31 mouse cellular contexts compared by ENCODE assay signal in the genomic region with DNA sequence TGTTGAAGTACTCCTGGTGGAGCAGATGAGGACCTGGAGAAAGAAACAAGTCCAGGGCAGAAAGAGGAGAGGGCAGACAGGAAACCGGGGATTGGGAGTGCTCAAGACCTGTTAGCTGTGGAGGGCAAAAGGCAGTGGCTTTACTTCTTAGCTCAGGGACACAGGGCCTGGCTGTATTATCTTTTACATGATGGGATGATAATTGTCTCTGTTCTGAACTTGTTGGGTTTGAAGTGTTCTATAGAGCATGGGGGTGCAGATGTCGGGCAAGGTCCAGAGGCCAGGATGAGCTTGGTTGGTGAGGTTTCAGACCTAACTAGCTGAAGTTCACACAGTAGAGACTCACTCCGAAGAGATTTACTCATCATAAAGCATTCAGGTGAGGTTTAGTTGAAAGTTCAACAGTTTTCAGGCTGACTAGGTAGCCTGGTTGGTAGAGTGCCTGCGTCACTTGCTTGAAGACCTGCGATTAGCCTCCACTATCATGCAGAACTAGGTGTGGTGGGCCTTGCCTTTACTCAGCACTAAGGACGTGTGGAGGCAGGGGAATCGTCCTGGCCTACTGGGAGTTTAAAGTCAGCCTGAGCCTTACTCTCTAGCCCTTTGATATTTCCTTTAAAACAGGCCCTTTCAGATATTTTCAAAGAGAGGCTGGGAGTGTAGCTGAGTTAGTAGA. TPM values are rescaled to one million over a fixed set of nuclear protein-coding genes. Genes with fewer than 3 reads are reported as not detected.
A peak's percentile ranks its signal among the peaks of the same experiment; 100 is the strongest.
DNase-seq lines count a peak whose midpoint lies in the region; ATAC-seq and TF ChIP-seq lines count a peak whose summit lies in the region.
"Had no signal": no experiment of that assay in that cellular context is flagged by ENCODE, and none has a peak within 500 bp of the region (broad histone marks: within the 10 kb centered on the region; RNA-seq: fewer than 3 reads in every experiment).

No protein-coding gene starts in this region.

- TF ChIP-seq EP300 in liver, postnatal 0 days (IDR thresholded peaks at IDR 0.05; ENCODE audit: low read depth), result no peak

- H3K9ac ChIP-seq in liver, postnatal 0 days (replicated peaks), result no peak overlapping the region
- H3K9ac ChIP-seq in ES-E14 (ENCODE audit: insufficient read depth, low read depth, low read length, poor library complexity, severe bottlenecking), result peak overlapping the region; percentile 14; the same call in 1 of the 2 replicates
- no peak overlapping the region for H3K9ac ChIP-seq in liver, embryonic 11.5 days (ENCODE audit: low read depth, low read length)
- H3K9ac ChIP-seq in liver, embryonic 16.5 days (ENCODE audit: low read depth, low read length), result peak overlapping the region; percentile 35
- H3K9ac ChIP-seq: embryonic facial prominence, embryonic 12.5 days; heart, embryonic 13.5 days; limb, embryonic 15.5 days; lung, embryonic 15.5 days; midbrain, embryonic 13.5 days; neural tube, embryonic 13.5 days had no signal

- in situ Hi-C loops in ES-E14 (cut with MboI; ENCODE audit: low sequenced_read_pairs in 2 of 2, unreplicated experiment in 2 of 2), result no loop called here

- no peak overlapping the region for H3K27ac ChIP-seq in liver, postnatal 0 days (ENCODE audit: low read depth)
- peak overlapping the region; percentile 79 for H3K27ac ChIP-seq in ES-E14 (ENCODE audit: insufficient read depth, low read depth, low read length, poor library complexity, severe bottlenecking)
- H3K27ac ChIP-seq in liver, embryonic 11.5 days (ENCODE audit: low read depth, low read length), result peak overlapping the region; percentile 62; the same call in 1 of the 2 replicates
- H3K27ac ChIP-seq in liver, embryonic 16.5 days (ENCODE audit: low read length), result peak overlapping the region; percentile 68
- H3K27ac ChIP-seq: embryonic facial prominence, embryonic 12.5 days; heart, embryonic 13.5 days; limb, embryonic 10.5 days; limb, embryonic 15.5 days; lung, embryonic 15.5 days; midbrain, embryonic 13.5 days; neural tube, embryonic 13.5 days had no signal

- H3K4me1 ChIP-seq in liver, postnatal 0 days (ENCODE audit: insufficient read depth), result no peaks in the 10 kb centered on the region
- H3K4me1 ChIP-seq in ES-E14 (ENCODE audit: control insufficient read depth in 2 of 2, insufficient read depth in 2 of 2, low read length in 2 of 2, poor library complexity in 1 of 2), result peaks cover 5 to 21% of the 10 kb centered on the region in 2 experiments
- peaks cover 4% of the 10 kb centered on the region for H3K4me1 ChIP-seq in liver, embryonic 11.5 days (replicated peaks; ENCODE audit: control insufficient read depth, insufficient read depth, low read length)
- peaks cover 19% of the 10 kb centered on the region for H3K4me1 ChIP-seq in liver, embryonic 16.5 days (ENCODE audit: control insufficient read depth, low read depth, low read length)
- H3K4me1 ChIP-seq: limb, embryonic 15.5 days had no signal

- 81% methylated on average over 7 of the region's 7 CpGs for WGBS in liver, postnatal 0 days (ENCODE audit: insufficient replicate concordance)
- WGBS in liver, embryonic 11.5 days, result 72% methylated on average over 7 of the region's 7 CpGs
- WGBS in liver, embryonic 16.5 days (ENCODE audit: insufficient replicate concordance), result 77% methylated on average over 7 of the region's 7 CpGs

- H3K27me3 ChIP-seq in liver, postnatal 0 days (ENCODE audit: insufficient read depth, low read length), result no peaks in the 10 kb centered on the region
- no peaks in the 10 kb centered on the region for H3K27me3 ChIP-seq in liver, embryonic 11.5 days (replicated peaks; ENCODE audit: control insufficient read depth, insufficient read depth, low read length)
- no peaks in the 10 kb centered on the region for H3K27me3 ChIP-seq in liver, embryonic 16.5 days (ENCODE audit: control insufficient read depth, insufficient read depth, low read depth, low read length)
- H3K27me3 ChIP-seq: embryonic facial prominence, embryonic 12.5 days; heart, embryonic 13.5 days; limb, embryonic 15.5 days; lung, embryonic 15.5 days had no signal

- TF ChIP-seq CTCF in liver, postnatal 0 days (IDR thresholded peaks at IDR 0.05; ENCODE audit: low read depth), result no peak

- ATAC-seq in liver, postnatal 0 days, result no peak
- peak; percentile 79 for ATAC-seq in liver, embryonic 11.5 days (replicated peaks; ENCODE audit: low FRiP score)
- peak; percentile 80 for ATAC-seq in liver, embryonic 16.5 days (ENCODE audit: low read depth)
- ATAC-seq: activated CD4-positive, CD25-positive, alpha-beta regulatory T cell, adult 4 months; CD4-positive, CD25-positive, alpha-beta regulatory T cell, adult 4 months; intestine, postnatal 0 days; midbrain, embryonic 13.5 days had no signal

- H3K4me3 ChIP-seq in liver, postnatal 0 days (ENCODE audit: low read depth, low read length), result no peak overlapping the region
- peak overlapping the region in 1 of 2 experiments; percentile 39; a peak in 2 of 4 replicates for H3K4me3 ChIP-seq in ES-E14 (ENCODE audit: insufficient read depth in 1 of 2, low read depth in 1 of 2, low read length in 2 of 2, poor library complexity in 1 of 2, severe bottlenecking in 1 of 2)
- H3K4me3 ChIP-seq in liver, embryonic 11.5 days (ENCODE audit: low read depth, low read length), result no peak overlapping the region
- H3K4me3 ChIP-seq in liver, embryonic 16.5 days (ENCODE audit: low read depth, low read length), result no peak overlapping the region
- H3K4me3 ChIP-seq: embryonic facial prominence, embryonic 12.5 days; heart, embryonic 13.5 days; limb, embryonic 10.5 days; limb, embryonic 15.5 days; lung, embryonic 15.5 days; midbrain, embryonic 13.5 days; neural tube, embryonic 13.5 days had no signal

- DNase-seq in liver (peak; percentile 73), ES-E14 (ENCODE audit: low read depth, low spot score) (no peak)
- DNase-seq in liver, postnatal 0 days, result no peak
- no peak for DNase-seq in liver, embryonic 11.5 days (ENCODE audit: low spot score)
- no peak for DNase-seq in c-Kit-positive CD71-positive TER-119-positive erythroid progenitor cells, embryonic 14.5 days (ENCODE audit: low spot score)
- DNase-seq in Muller cell, postnatal 12 days (ENCODE audit: inconsistent ontology term), result no peak
- DNase-seq: adrenal gland, adult 2 months; cerebellum, adult 8-10 months; cerebellum, postnatal 36 days; embryo, embryonic 11 days; gastrocnemius, postnatal 14 days; heart, postnatal 10 days; kidney, adult 9 months; kidney, postnatal 14 days; layer of hippocampus, adult 9-11 months; thymus, adult 2 months; thymus, postnatal 36 days had no signal

- H3K36me3 ChIP-seq in liver, postnatal 0 days (replicated peaks; ENCODE audit: insufficient read depth, low read length), result no peaks in the 10 kb centered on the region
- no peaks in the 10 kb centered on the region; the same call in 1 of the 2 replicates for H3K36me3 ChIP-seq in ES-E14 (ENCODE audit: control insufficient read depth, insufficient read depth, low read length, poor library complexity, severe bottlenecking)
- no peaks in the 10 kb centered on the region for H3K36me3 ChIP-seq in liver, embryonic 11.5 days (ENCODE audit: control insufficient read depth, insufficient read depth, low read length)
- no peaks in the 10 kb centered on the region for H3K36me3 ChIP-seq in liver, embryonic 16.5 days (ENCODE audit: control insufficient read depth, insufficient read depth)
- H3K36me3 ChIP-seq: embryonic facial prominence, embryonic 12.5 days; heart, embryonic 13.5 days; limb, embryonic 10.5 days; limb, embryonic 15.5 days; lung, embryonic 15.5 days; midbrain, embryonic 13.5 days; neural tube, embryonic 13.5 days had no signal

- no peak overlapping the region for H3K4me2 ChIP-seq in liver, postnatal 0 days (ENCODE audit: low read depth, low read length)
- 0 out of 2 replicates have a peak overlapping the region, but pooled peaks have one; percentile 17 for H3K4me2 ChIP-seq in liver, embryonic 11.5 days
- peak overlapping the region; percentile 15 for H3K4me2 ChIP-seq in liver, embryonic 16.5 days (ENCODE audit: low read depth, low read length)
- H3K4me2 ChIP-seq: embryonic facial prominence, embryonic 12.5 days; limb, embryonic 15.5 days; lung, embryonic 15.5 days; midbrain, embryonic 13.5 days; neural tube, embryonic 13.5 days had no signal

- no peaks in the 10 kb centered on the region for H3K9me3 ChIP-seq in liver, postnatal 0 days (ENCODE audit: low read length)
- no peaks in the 10 kb centered on the region for H3K9me3 ChIP-seq in ES-E14 (ENCODE audit: control insufficient read depth, insufficient read depth, low read depth, low read length)
- no peaks in the 10 kb centered on the region for H3K9me3 ChIP-seq in liver, embryonic 11.5 days (ENCODE audit: control insufficient read depth, low read length)
- H3K9me3 ChIP-seq in liver, embryonic 16.5 days (replicated peaks; ENCODE audit: control insufficient read depth, low read length), result no peaks in the 10 kb centered on the region
- H3K9me3 ChIP-seq: embryonic facial prominence, embryonic 12.5 days; heart, embryonic 13.5 days; limb, embryonic 10.5 days; limb, embryonic 15.5 days; lung, embryonic 15.5 days; midbrain, embryonic 13.5 days; neural tube, embryonic 13.5 days had no signal

TF ChIP-seq in ES-E14, 5 proteins besides CTCF, POLR2A, EP300 and RAD21:
- TF ChIP-seq ZNF384 (IDR thresholded peaks at IDR 0.05; ENCODE audit: low read depth, low read length) (no peak), MAFK (IDR thresholded peaks at IDR 0.05; ENCODE audit: insufficient read depth, low read depth, low read length) (peak; percentile 63; the same call in 1 of the 2 replicates)

RNA-seq across cellular contexts. Expression of a gene that starts 5.3 kb away (rescaled TPM):
- 2.7 and 2.8 TPM in 2 replicates for polyA plus RNA-seq in liver, postnatal 0 days (2015; fragmentation: Nextera tagmentation; extraction: Ambion mirVana)
- 29.9 and 39.2 TPM in 2 replicates for total RNA-seq in ES-E14 (2012; rRNA removed)
- 8.2 and 8.8 TPM in 2 replicates for polyA plus RNA-seq in liver, embryonic 11.5 days (2014; fragmentation: Nextera tagmentation; extraction: Ambion mirVana)
- polyA plus RNA-seq in liver, embryonic 16.5 days (2015; fragmentation: Nextera tagmentation; extraction: Ambion mirVana), result 7.6 and 7.8 TPM in 2 replicates

RNA-seq across cellular contexts. Expression of a gene that starts 33.9 kb away (rescaled TPM):
- polyA plus RNA-seq in liver, postnatal 0 days (2015; fragmentation: Nextera tagmentation; extraction: Ambion mirVana), result 0.37 TPM in 1 of 2 replicates, not detected in the other
- total RNA-seq in ES-E14 (2012; rRNA removed), result 0.26 and 0.49 TPM in 2 replicates
- 0.40 and 0.53 TPM in 2 replicates for polyA plus RNA-seq in liver, embryonic 11.5 days (2014; fragmentation: Nextera tagmentation; extraction: Ambion mirVana)
- 0.40 and 1.6 TPM in 2 replicates for polyA plus RNA-seq in liver, embryonic 16.5 days (2015; fragmentation: Nextera tagmentation; extraction: Ambion mirVana)
- total RNA-seq: adrenal gland, adult 2 months; granulocyte monocyte progenitor cell, adult 5-6 weeks; heart, postnatal 10 days; left cerebral cortex, postnatal 10 days; megakaryocyte-erythroid progenitor cell, adult 5-6 weeks had no signal
- polyA plus RNA-seq: adrenal gland, adult 2 months; intestine, postnatal 0 days; limb, embryonic 10.5 days; midbrain, embryonic 13.5 days; neural tube, embryonic 13.5 days had no signal

RNA-seq across cellular contexts. Expression of a gene that starts 49.6 kb away (rescaled TPM):
- 16.2 and 19.4 TPM in 2 replicates for polyA plus RNA-seq in liver, postnatal 0 days (2015; fragmentation: Nextera tagmentation; extraction: Ambion mirVana)
- 88.8 and 113 TPM in 2 replicates for total RNA-seq in ES-E14 (2012; rRNA removed)
- polyA plus RNA-seq in liver, embryonic 11.5 days (2014; fragmentation: Nextera tagmentation; extraction: Ambion mirVana), result 102 and 112 TPM in 2 replicates
- 34.4 and 34.6 TPM in 2 replicates for polyA plus RNA-seq in liver, embryonic 16.5 days (2015; fragmentation: Nextera tagmentation; extraction: Ambion mirVana)

Comparison
In these comparisons a context has a peak if more than half of its experiments do, and no peak if none do; other contexts are left out.
1. H3K9ac ChIP-seq: peak in ES-E14 (single experiment) and liver, embryonic 16.5 days (single experiment); none in liver, postnatal 0 days (single experiment) and liver, embryonic 11.5 days (single experiment).